Mouse (Mus musculus) heart, postnatal 0 days (tissue): ENCODE measurements around the gene Car15. TPM values are rescaled to one million over a fixed set of nuclear protein-coding genes. Genes with fewer than 3 reads are reported as not detected.

Source experiments
- ATAC-seq: fragments of 200-750 bp; cut with Nextera tagmentation; 2 replicates; pipeline ENCODE4 v1.8.0; 2017; ENCODE audit warnings: low read depth, moderate number of reproducible peaks, moderate library complexity; ENCODE audit not compliant: insufficient read depth
- DNase-seq: peaks from one replicate; pipeline ENCODE4 v3.0.0-alpha.2; 2016; ENCODE audit warnings: low spot score
- H3K27ac ChIP-seq: fragments of 300-500 bp; sonication (generic); 2 replicates; pipeline ENCODE4 v1.5.1; 2014; ENCODE audit warnings: low read depth, mild to moderate bottlenecking
- H3K27me3 ChIP-seq: fragments of 300-500 bp; sonication (generic); 2 replicates; pipeline ENCODE4 v1.6.1; 2014; ENCODE audit warnings: low read length, mixed read lengths; ENCODE audit not compliant: control insufficient read depth, insufficient read depth
- H3K36me3 ChIP-seq: fragments of 300-500 bp; sonication (generic); replicated peaks from 2 replicates; pipeline ENCODE4 v1.6.1; 2014; ENCODE audit warnings: low read length, mixed read lengths; ENCODE audit not compliant: control insufficient read depth, insufficient read depth
- H3K4me1 ChIP-seq: fragments of 300-500 bp; sonication (generic); 2 replicates; pipeline ENCODE4 v1.6.1; 2014; ENCODE audit warnings: antibody characterized with exemption; ENCODE audit not compliant: control insufficient read depth, insufficient read depth
- H3K4me2 ChIP-seq: fragments of 300-500 bp; sonication (generic); 2 replicates; pipeline ENCODE4 v1.6.1; 2014; ENCODE audit warnings: low read depth, mild to moderate bottlenecking, low read length, moderate library complexity
- H3K4me3 ChIP-seq: fragments of 300-500 bp; sonication (generic); 2 replicates; pipeline ENCODE4 v1.5.1; 2014; ENCODE audit warnings: low read depth, low read length
- H3K9ac ChIP-seq: fragments of 300-500 bp; sonication (generic); replicated peaks from 2 replicates; pipeline ENCODE4 v1.6.1; 2014; ENCODE audit warnings: low read depth, low read length, mixed read lengths
- H3K9me3 ChIP-seq: fragments of 300-500 bp; sonication (generic); replicated peaks from 2 replicates; pipeline ENCODE4 v1.6.1; 2016; ENCODE audit warnings: low read length; ENCODE audit not compliant: control insufficient read depth
- CTCF ChIP-seq: IDR thresholded peaks from 2 replicates; pipeline ENCODE4 v1.5.1; 2016; ENCODE audit warnings: antibody characterized with exemption, control low read depth, low read depth
- EP300 ChIP-seq: IDR thresholded peaks from 2 replicates; pipeline ENCODE4 v1.6.1; 2016; ENCODE audit warnings: antibody characterized with exemption, low read depth
- WGBS: fragments of 180-500 bp; shearing (Covaris S2); extraction: QIAGEN DNeasy Blood & Tissue Kit; methylation state at CpG from one replicate; pipeline ENCODE4 v1.1.7; 2014; 5-methylcytosine and 5-hydroxymethylcytosine counted together
- polyA plus RNA-seq: library from polyadenylated mRNA; unstranded; fragments of >200 nt; fragmentation: Nextera tagmentation; extraction: Ambion mirVana; gene quantifications from 2 replicates; pipeline ENCODE4 v1.2.1, GENCODE M21; 2015
- total RNA-seq: library from RNA; depleted of rRNA; stranded (reverse); fragments of >200 nt; gene quantifications from 2 replicates; pipeline ENCODE4 v1.2.3, GENCODE M21; 2014; ENCODE audit warnings: low replicate concordance

Gene Car15
- total and polyA plus RNA-seq, 2 experiments from 2014 or later: 0.25 to 0.27 TPM

- Histone ChIP-seq H3K36me3 (no peaks in the 10 kb centered on the region), H3K9ac (peak overlapping the region; percentile 8), H3K4me1 (peaks cover 4% of the 10 kb centered on the region; the same call in 1 of the 2 replicates), H3K27me3 (peaks cover 70% of the 10 kb centered on the region), H3K27ac (no peak overlapping the region), H3K4me2 (peak overlapping the region; percentile 88), H3K4me3 (peak overlapping the region; percentile 52), H3K9me3 (no peaks in the 10 kb centered on the region)
- TF ChIP-seq EP300: no peak
- TF ChIP-seq CTCF: no peak
- ATAC-seq (peak; percentile 58), DNase-seq (no peak)
- WGBS: under 1% methylated on average over 65 of the region's 103 CpGs
Measured at GRCm38 (mm10) chr16:17833681-17834399, 4.3 kb downstream of the Car15 start.

DNA sequence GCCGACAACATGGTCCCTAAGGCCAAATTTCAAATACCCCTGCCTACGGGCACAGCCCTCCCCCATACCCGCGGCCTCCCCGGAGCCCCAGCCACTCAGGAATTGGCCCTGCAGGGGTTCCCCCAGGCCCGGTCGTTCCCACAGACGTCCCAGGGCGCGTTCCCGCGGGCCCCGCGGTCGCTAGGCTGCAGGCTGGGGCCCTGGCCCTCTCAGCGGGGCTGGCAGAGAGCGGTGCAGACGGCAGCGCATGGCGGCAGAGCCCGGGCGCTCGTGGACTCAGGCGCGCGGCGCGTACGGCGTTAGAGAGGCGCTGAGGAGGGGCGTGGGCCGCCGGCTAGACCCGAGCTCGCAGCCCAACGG, 4.9 kb downstream of the Car15 start:
- H3K27me3 ChIP-seq: peaks cover 73% of the 10 kb centered on the region
- no peak overlapping the region for H3K27ac ChIP-seq
- under 1% methylated on average over 34 of the region's 37 CpGs for WGBS
- peaks cover 4% of the 10 kb centered on the region; the same call in 1 of the 2 replicates for H3K4me1 ChIP-seq
- ATAC-seq (0 out of 2 replicates have a peak, but pooled peaks have one; percentile 21), DNase-seq (no peak)
- H3K4me3 ChIP-seq: peak overlapping the region; percentile 52
- H3K36me3 ChIP-seq: no peaks in the 10 kb centered on the region
- peak overlapping the region; percentile 8 for H3K9ac ChIP-seq
- no peaks in the 10 kb centered on the region for H3K9me3 ChIP-seq
- TF ChIP-seq EP300 (no peak), CTCF (no peak)
- peak overlapping the region; percentile 88 for H3K4me2 ChIP-seq

- H3K4me2 ChIP-seq: peak within 1 kb of the TSS; percentile 88
- H3K27ac ChIP-seq: no peak within 1 kb of the TSS
- H3K9ac ChIP-seq: peak within 1 kb of the TSS; percentile 8
- peaks cover 73% of the 10 kb centered on the region for H3K27me3 ChIP-seq
- ATAC-seq (no peak), DNase-seq (no peak)
- 35% methylated on average over 7 of the region's 7 CpGs for WGBS
- H3K36me3 ChIP-seq: no peaks in the 10 kb centered on the region
- H3K4me3 ChIP-seq: peak within 1 kb of the TSS; percentile 52
- H3K9me3 ChIP-seq: no peaks in the 10 kb centered on the region
- H3K4me1 ChIP-seq: peaks cover 4% of the 10 kb centered on the region; the same call in 1 of the 2 replicates
- no peak for TF ChIP-seq CTCF
- no peak for TF ChIP-seq EP300
Measured at GRCm38 (mm10) chr16:17832821-17833220, 5.3 kb downstream of the Car15 start, which contains the start of gene B830017H08Rik. Gene B830017H08Rik, plus strand, starts transcription at chr16:17833121.

- peaks cover 69% of the 10 kb centered on the region for H3K27me3 ChIP-seq
- no peak overlapping the region for H3K27ac ChIP-seq
- WGBS: 15% methylated on average over 11 of the region's 11 CpGs
- no peak overlapping the region for H3K9ac ChIP-seq
- no peak for TF ChIP-seq EP300
- TF ChIP-seq CTCF: peak; percentile 25; the same call in 1 of the 2 replicates
- DNase-seq: no peak
- no peak overlapping the region for H3K4me2 ChIP-seq
- no peaks in the 10 kb centered on the region for H3K9me3 ChIP-seq
- peaks cover 4% of the 10 kb centered on the region; the same call in 1 of the 2 replicates for H3K4me1 ChIP-seq
- H3K4me3 ChIP-seq: no peak overlapping the region
- ATAC-seq: no peak
- H3K36me3 ChIP-seq: no peaks in the 10 kb centered on the region
Measured at GRCm38 (mm10) chr16:17831781-17832180, 6.4 kb downstream of the Car15 start.

GRCm38 (mm10) chr16:17830385-17831178, 7.6 kb downstream of the Car15 start:
- DNase-seq (no peak), ATAC-seq (no peak)
- H3K27ac ChIP-seq: no peak overlapping the region
- H3K36me3 ChIP-seq: no peaks in the 10 kb centered on the region
- TF ChIP-seq CTCF (no peak), EP300 (no peak)
- no peak overlapping the region for H3K9ac ChIP-seq
- no peak overlapping the region for H3K4me3 ChIP-seq
- WGBS: 73% methylated on average over 10 of the region's 10 CpGs
- no peak overlapping the region for H3K4me2 ChIP-seq
- peaks cover 57% of the 10 kb centered on the region for H3K27me3 ChIP-seq
- H3K9me3 ChIP-seq: no peaks in the 10 kb centered on the region
- H3K4me1 ChIP-seq: peaks cover 4% of the 10 kb centered on the region; the same call in 1 of the 2 replicates
